Comparison of ENCODE assay signal across 11 mouse cellular contexts in the genomic region with DNA sequence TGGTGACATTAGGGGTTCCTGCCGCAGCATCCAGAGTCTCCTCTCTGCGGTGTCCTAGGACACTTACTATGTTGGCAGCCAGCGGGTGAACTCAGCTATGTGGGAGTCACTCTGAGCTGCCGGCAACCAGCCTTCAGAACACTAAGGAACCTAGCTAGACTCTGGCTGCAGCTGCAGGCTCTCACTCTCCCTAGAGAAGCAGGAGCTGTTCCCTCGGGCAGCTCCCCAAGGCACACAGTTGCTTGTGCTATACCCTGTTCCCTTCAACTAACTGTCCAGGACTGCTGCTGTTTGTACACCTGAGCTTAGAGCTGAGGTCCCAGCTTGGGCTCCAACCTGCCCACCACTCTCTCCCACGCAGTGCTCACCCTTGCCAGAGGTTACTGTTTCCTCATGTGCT.
DNase-seq lines count a peak whose midpoint lies in the region; ATAC-seq and TF ChIP-seq lines count a peak whose summit lies in the region.
"Had no signal": no experiment of that assay in that cellular context is flagged by ENCODE, and none has a peak within 500 bp of the region (broad histone marks: within the 10 kb centered on the region; RNA-seq: fewer than 3 reads in every experiment).

No protein-coding gene starts in this region.

- H3K4me3 ChIP-seq in kidney, embryonic 16.5 days (ENCODE audit: low read length) = no peak overlapping the region
- H3K4me3 ChIP-seq in E14TG2a.4 (replicated peaks; ENCODE audit: low read length) = peak overlapping the region; percentile 59
- H3K4me3 ChIP-seq in embryonic facial prominence, embryonic 11.5 days (ENCODE audit: low read depth, low read length) = no peak overlapping the region
- H3K4me3 ChIP-seq in limb, embryonic 10.5 days = no peak overlapping the region
- H3K4me3 ChIP-seq: forebrain, embryonic 15.5 days; midbrain, embryonic 13.5 days had no signal

- H3K9ac ChIP-seq in kidney, embryonic 16.5 days (replicated peaks; ENCODE audit: low read length) = no peak overlapping the region
- H3K9ac ChIP-seq in embryonic facial prominence, embryonic 11.5 days (replicated peaks; ENCODE audit: low read length) = no peak overlapping the region
- H3K9ac ChIP-seq: forebrain, embryonic 15.5 days; midbrain, embryonic 13.5 days had no signal

- DNase-seq in kidney, postnatal 14 days = no peak
- no peak for DNase-seq in embryonic facial prominence, embryonic 11.5 days (ENCODE audit: low spot score)
- DNase-seq in limb, embryonic 10.5 days (ENCODE audit: low spot score) = no peak
- no peak for DNase-seq in adrenal gland, postnatal 4 days (ENCODE audit: low spot score in 2 of 2)
- DNase-seq in urinary bladder, adult 18-20 months (ENCODE audit: low spot score in 2 of 2) = no peak
- no peak for DNase-seq in adrenal gland, postnatal 36 days

- peak; percentile 18 for ATAC-seq in kidney, embryonic 16.5 days (ENCODE audit: low FRiP score, low TSS enrichment)
- ATAC-seq in embryonic facial prominence, embryonic 11.5 days (replicated peaks; ENCODE audit: insufficient number of reproducible peaks, low FRiP score, low TSS enrichment, low read depth) = 0 out of 2 replicates have a peak, but pooled peaks have one; percentile 4
- ATAC-seq: forebrain, embryonic 15.5 days; midbrain, embryonic 13.5 days had no signal

- 11% methylated on average over 6 of the region's 6 CpGs for WGBS in kidney, embryonic 16.5 days
- WGBS in embryonic facial prominence, embryonic 11.5 days = 65% methylated on average over 6 of the region's 6 CpGs
- WGBS in limb, embryonic 10.5 days = 63% methylated on average over 6 of the region's 6 CpGs

- no peaks in the 10 kb centered on the region for H3K9me3 ChIP-seq in kidney, embryonic 16.5 days (ENCODE audit: low read length)
- peaks cover 9% of the 10 kb centered on the region for H3K9me3 ChIP-seq in E14TG2a.4 (ENCODE audit: low read length)
- no peaks in the 10 kb centered on the region for H3K9me3 ChIP-seq in embryonic facial prominence, embryonic 11.5 days (replicated peaks; ENCODE audit: control insufficient read depth, low read length)
- H3K9me3 ChIP-seq in limb, embryonic 10.5 days (replicated peaks) = no peaks in the 10 kb centered on the region
- H3K9me3 ChIP-seq: forebrain, embryonic 15.5 days; midbrain, embryonic 13.5 days had no signal

- H3K4me2 ChIP-seq in kidney, embryonic 16.5 days (replicated peaks; ENCODE audit: low read depth, low read length) = no peak overlapping the region
- no peak overlapping the region for H3K4me2 ChIP-seq in embryonic facial prominence, embryonic 11.5 days (ENCODE audit: low read depth, low read length)
- H3K4me2 ChIP-seq: forebrain, embryonic 15.5 days; midbrain, embryonic 13.5 days had no signal

- peak overlapping the region; percentile 91 for H3K27ac ChIP-seq in kidney, embryonic 16.5 days (ENCODE audit: low read length)
- peak overlapping the region; percentile 35; the same call in 1 of the 2 replicates for H3K27ac ChIP-seq in embryonic facial prominence, embryonic 11.5 days (replicated peaks; ENCODE audit: low read depth, low read length)
- H3K27ac ChIP-seq in limb, embryonic 10.5 days = peak overlapping the region; percentile 87
- H3K27ac ChIP-seq: forebrain, embryonic 15.5 days; midbrain, embryonic 13.5 days had no signal

- H3K4me1 ChIP-seq in kidney, embryonic 16.5 days (ENCODE audit: insufficient read depth, low read length) = peaks cover 34% of the 10 kb centered on the region
- peaks cover 12% of the 10 kb centered on the region for H3K4me1 ChIP-seq in E14TG2a.4 (replicated peaks; ENCODE audit: low read depth, low read length)
- H3K4me1 ChIP-seq in embryonic facial prominence, embryonic 11.5 days (ENCODE audit: control insufficient read depth, insufficient read depth, low read length) = no peaks in the 10 kb centered on the region; the same call in 1 of the 2 replicates
- H3K4me1 ChIP-seq in limb, embryonic 10.5 days = peaks cover 47% of the 10 kb centered on the region

- H3K27me3 ChIP-seq in kidney, embryonic 16.5 days (ENCODE audit: insufficient read depth, low read length) = no peaks in the 10 kb centered on the region
- peaks cover 38% of the 10 kb centered on the region for H3K27me3 ChIP-seq in E14TG2a.4 (ENCODE audit: insufficient read depth, low read length)
- H3K27me3 ChIP-seq in embryonic facial prominence, embryonic 11.5 days (ENCODE audit: control insufficient read depth, insufficient read depth, low read length) = no peaks in the 10 kb centered on the region
- no peaks in the 10 kb centered on the region for H3K27me3 ChIP-seq in limb, embryonic 10.5 days (ENCODE audit: low read depth, poor library complexity, severe bottlenecking)
- H3K27me3 ChIP-seq: forebrain, embryonic 15.5 days; midbrain, embryonic 13.5 days had no signal

- TF ChIP-seq CTCF in E14TG2a.4 (conservative IDR thresholded peaks at IDR 0.05; ENCODE audit: low read length) = no peak

- no peaks in the 10 kb centered on the region for H3K36me3 ChIP-seq in kidney, embryonic 16.5 days (ENCODE audit: insufficient read depth, low read length)
- H3K36me3 ChIP-seq in E14TG2a.4 (ENCODE audit: insufficient read depth, low read length) = no peaks in the 10 kb centered on the region
- no peaks in the 10 kb centered on the region for H3K36me3 ChIP-seq in embryonic facial prominence, embryonic 11.5 days (replicated peaks; ENCODE audit: control insufficient read depth, insufficient read depth, low read depth, low read length)
- no peaks in the 10 kb centered on the region for H3K36me3 ChIP-seq in limb, embryonic 10.5 days
- H3K36me3 ChIP-seq: forebrain, embryonic 15.5 days; G1E; midbrain, embryonic 13.5 days had no signal

Comparison
In these comparisons a context has a peak if more than half of its experiments do, and no peak if none do; other contexts are left out.
1. H3K27ac ChIP-seq: peak in every context shown above with its lines; median percentile 91 in kidney, embryonic 16.5 days; 87 in limb, embryonic 10.5 days; 35 in embryonic facial prominence, embryonic 11.5 days.